In the genomic region with DNA sequence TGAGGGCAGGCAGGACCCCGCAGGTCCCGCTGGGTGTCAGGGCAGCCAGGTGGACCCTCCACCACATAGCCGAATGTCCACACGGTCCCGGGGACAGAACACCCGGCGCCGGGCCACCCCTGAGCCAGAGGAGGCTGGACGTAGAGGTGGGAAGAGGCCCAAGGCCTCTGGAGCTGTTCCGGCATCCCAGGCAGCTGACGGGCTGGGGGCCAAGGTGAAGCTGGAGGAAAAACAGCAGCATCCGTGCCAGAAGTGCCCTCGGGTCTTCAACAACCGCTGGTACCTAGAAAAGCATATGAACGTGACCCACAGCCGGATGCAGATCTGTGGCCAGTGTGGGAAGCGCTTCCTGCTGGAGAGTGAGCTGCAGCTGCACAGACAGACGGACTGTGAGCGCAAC, we compare ENCODE assay signal across 17 mouse cellular contexts. TPM values are rescaled to one million over a fixed set of nuclear protein-coding genes. Genes with fewer than 3 reads are reported as not detected.
DNase-seq lines count a peak whose midpoint lies in the region; TF ChIP-seq lines count a peak whose summit lies in the region.
"Had no signal": no experiment of that assay in that cellular context is flagged by ENCODE, and none has a peak within 500 bp of the region (broad histone marks: within the 10 kb centered on the region; RNA-seq: fewer than 3 reads in every experiment).

No protein-coding gene starts in this region.

- DNase-seq in cerebellum, postnatal 14 days = peak; percentile 29 to 52
- DNase-seq in cerebellum, adult 9-10 months = no peak
- peak; percentile 16 for DNase-seq in kidney, adult 2 months
- no peak for DNase-seq in kidney, postnatal 4 days
- peak; percentile 30 for DNase-seq in right cerebral cortex, postnatal 25 days
- no peak for DNase-seq in right cerebral cortex, postnatal 36 days (ENCODE audit: low spot score in 2 of 2)
- DNase-seq in kidney, postnatal 10 days = no peak
- DNase-seq: B cell, adult 2 months; forebrain, postnatal 0 days; kidney, adult 18-20 months; liver, postnatal 0 days; spleen, adult 18-20 months had no signal

- H3K4me3 ChIP-seq in kidney, adult 2 months (ENCODE audit: insufficient read depth, low read depth, low read length) = no peak overlapping the region
- H3K4me3 ChIP-seq in myocyte = no peak overlapping the region
- H3K4me3 ChIP-seq: hindbrain, embryonic 12.5 days; limb, embryonic 12.5 days; neural tube, embryonic 12.5 days had no signal

- TF ChIP-seq CTCF in kidney, adult 2 months (conservative IDR thresholded peaks at IDR 0.05; ENCODE audit: insufficient read depth, insufficient read length, low read depth, low read length) = no peak

- H3K4me2 ChIP-seq in myocyte (ENCODE audit: low read depth) = no peak overlapping the region
- H3K4me2 ChIP-seq: hindbrain, embryonic 12.5 days; limb, embryonic 12.5 days; neural tube, embryonic 12.5 days had no signal

- no peaks in the 10 kb centered on the region for H3K36me3 ChIP-seq in kidney, adult 2 months (ENCODE audit: control insufficient read depth, insufficient read depth, low read length)
- peaks cover 3% of the 10 kb centered on the region for H3K36me3 ChIP-seq in myocyte (ENCODE audit: control insufficient read depth, insufficient read depth)

- no peak overlapping the region for H3K27ac ChIP-seq in kidney, adult 2 months (ENCODE audit: insufficient read depth, low read depth, low read length)
- H3K27ac ChIP-seq: hindbrain, embryonic 12.5 days; limb, embryonic 12.5 days; neural tube, embryonic 12.5 days; stomach, postnatal 0 days had no signal

- 87% methylated on average over 19 of the region's 19 CpGs for WGBS in kidney, adult 2 months

- no peaks in the 10 kb centered on the region for H3K27me3 ChIP-seq in kidney, adult 2 months (replicated peaks; ENCODE audit: control insufficient read depth, insufficient read depth, low read length)
- no peaks in the 10 kb centered on the region for H3K27me3 ChIP-seq in myocyte (ENCODE audit: control insufficient read depth, insufficient read depth, insufficient read length)
- H3K27me3 ChIP-seq: hindbrain, embryonic 12.5 days; limb, embryonic 12.5 days; neural tube, embryonic 12.5 days had no signal

- no peak for TF ChIP-seq POLR2A in kidney, adult 2 months (IDR thresholded peaks at IDR 0.05; ENCODE audit: low read depth, low read length)
- no peak for TF ChIP-seq POLR2A in myocyte (IDR thresholded peaks at IDR 0.05; ENCODE audit: insufficient read length, low read depth)

- peaks cover 2% of the 10 kb centered on the region; the same call in 1 of the 2 replicates for H3K4me1 ChIP-seq in kidney, adult 2 months (ENCODE audit: control insufficient read depth, insufficient read depth, low read length)

- H3K79me2 ChIP-seq in myocyte (ENCODE audit: control insufficient read depth, insufficient read depth) = no peaks in the 10 kb centered on the region

- H3ac ChIP-seq in myocyte (ENCODE audit: control insufficient read depth, insufficient read length) = no peak overlapping the region

TF ChIP-seq in myocyte, 11 proteins besides CTCF, POLR2A, EP300 and RAD21:
- no peak for TF ChIP-seq TCF12 (IDR thresholded peaks at IDR 0.05; ENCODE audit: insufficient read depth, poor library complexity, severe bottlenecking)
- TF ChIP-seq POLR2AphosphoS2 (IDR thresholded peaks at IDR 0.05; ENCODE audit: insufficient read length, low read depth) = peak; percentile 3

RNA-seq across cellular contexts. Expression of a gene that starts 4.6 kb away (rescaled TPM):
- polyA plus RNA-seq in kidney, adult 2 months (2012; rRNA removed) = 25.4 and 29.5 TPM in 2 replicates
- polyA plus RNA-seq in myocyte (2012; fragmentation: generic; extraction: Trizol) = 47.0 TPM

RNA-seq across cellular contexts. Expression of a gene that starts 13.7 kb away (rescaled TPM):
- polyA plus RNA-seq in kidney, adult 2 months (2012; rRNA removed) = 1.6 TPM in 1 of 2 replicates, not detected in the other
- polyA plus RNA-seq in myocyte (2012; fragmentation: generic; extraction: Trizol) = 70.4 TPM

RNA-seq across cellular contexts. Expression of a gene that starts 28.6 kb away (rescaled TPM):
- polyA plus RNA-seq in kidney, adult 2 months (2012; rRNA removed) = 19.1 and 22.5 TPM in 2 replicates
- polyA plus RNA-seq in myocyte (2012; fragmentation: generic; extraction: Trizol) = 1.9 TPM
- polyA plus RNA-seq: liver, postnatal 0 days; neural tube, embryonic 12.5 days had no signal

RNA-seq across cellular contexts. Expression of a gene that starts 44.7 kb away (rescaled TPM):
- polyA plus RNA-seq in kidney, adult 2 months (2012; rRNA removed) = 24.8 and 28.5 TPM in 2 replicates
- polyA plus RNA-seq in myocyte (2012; fragmentation: generic; extraction: Trizol) = 9.0 TPM

RNA-seq across cellular contexts. Expression of a gene that starts 53.6 kb away (rescaled TPM):
- 52.4 and 61.5 TPM in 2 replicates for polyA plus RNA-seq in kidney, adult 2 months (2012; rRNA removed)
- polyA plus RNA-seq in myocyte (2012; fragmentation: generic; extraction: Trizol) = 81.5 TPM

Comparison
In these comparisons a context has a peak if more than half of its experiments do, and no peak if none do; other contexts are left out.
1. DNase-seq: peak in cerebellum, postnatal 14 days (2 of 2), kidney, adult 2 months (single experiment) and right cerebral cortex, postnatal 25 days (single experiment); none in cerebellum, adult 9-10 months (single experiment), kidney, postnatal 4 days (0 of 2), right cerebral cortex, postnatal 36 days (0 of 2) and kidney, postnatal 10 days (single experiment).
2. RNA of a gene that starts 13.7 kb away (polyA plus RNA-seq): 70.4 TPM in myocyte (single experiment); 1.6 TPM in kidney, adult 2 months; every median in the first group is over 10 times any median in the second.